Mouse (Mus musculus) midbrain, embryonic 12.5 days (tissue): Measurements from ENCODE around the gene Pet117. TPM values are rescaled to one million over a fixed set of nuclear protein-coding genes. Genes with fewer than 3 reads are reported as not detected.
A peak's percentile ranks its signal among the peaks of the same experiment; 100 is the strongest.

Experiments used
- ATAC-seq: fragments of 200-750 bp; cut with Nextera tagmentation; 2 replicates; pipeline ENCODE4 v1.8.0; 2017; ENCODE audit warnings: low read depth, moderate TSS enrichment, moderate library complexity; ENCODE audit not compliant: low FRiP score
- H3K27ac ChIP-seq: fragments of 300-500 bp; sonication (generic); replicated peaks from 2 replicates; pipeline ENCODE4 v1.5.1; 2016; ENCODE audit warnings: mild to moderate bottlenecking
- H3K27me3 ChIP-seq: fragments of 300-500 bp; sonication (generic); 2 replicates; pipeline ENCODE4 v1.6.1; 2016; ENCODE audit warnings: mild to moderate bottlenecking
- H3K36me3 ChIP-seq: fragments of 300-500 bp; sonication (generic); 2 replicates; pipeline ENCODE4 v1.6.1; 2016
- H3K4me1 ChIP-seq: fragments of 300-500 bp; sonication (generic); 2 replicates; pipeline ENCODE4 v1.6.1; 2016
- H3K4me2 ChIP-seq: fragments of 300-500 bp; sonication (generic); replicated peaks from 2 replicates; pipeline ENCODE4 v1.6.1; 2016; ENCODE audit warnings: mild to moderate bottlenecking, moderate library complexity
- H3K4me3 ChIP-seq: fragments of 300-500 bp; sonication (generic); 2 replicates; pipeline ENCODE4 v1.5.1; 2016; ENCODE audit warnings: mild to moderate bottlenecking
- H3K9ac ChIP-seq: fragments of 300-500 bp; sonication (generic); replicated peaks from 2 replicates; pipeline ENCODE4 v1.6.1; 2016; ENCODE audit warnings: mild to moderate bottlenecking, moderate library complexity
- H3K9me3 ChIP-seq: fragments of 300-500 bp; sonication (generic); 2 replicates; pipeline ENCODE4 v1.6.1; 2016; ENCODE audit warnings: mild to moderate bottlenecking
- WGBS: fragments of 180-500 bp; shearing (Covaris S2); methylation state at CpG from one replicate; pipeline ENCODE4 v1.1.7; 2016; 5-methylcytosine and 5-hydroxymethylcytosine counted together
- polyA plus RNA-seq: library from polyadenylated mRNA; unstranded; fragments of >200 nt; fragmentation: Nextera tagmentation; extraction: Ambion mirVana; gene quantifications from 2 replicates; pipeline ENCODE4 v1.2.1, GENCODE M21; 2016

The Pet117 gene
- not detected in 2 replicates for polyA plus RNA-seq

- WGBS: 6% methylated on average over 38 of the region's 38 CpGs
- Histone ChIP-seq H3K9ac (peak within 1 kb of the TSS; percentile 86), H3K36me3 (peaks cover 6% of the 10 kb centered on the region), H3K27ac (peak within 1 kb of the TSS; percentile 96), H3K27me3 (no peaks in the 10 kb centered on the region), H3K9me3 (no peaks in the 10 kb centered on the region), H3K4me1 (peaks cover 7% of the 10 kb centered on the region), H3K4me2 (peak within 1 kb of the TSS; percentile 72), H3K4me3 (peak within 1 kb of the TSS; percentile 77)
- ATAC-seq: peak; percentile 96
Measured at GRCm38 (mm10) chr2:144368400-144369019, at the start of gene Pet117, which contains the start of gene Kat14. Pet117 (plus strand) TSS chr2:144368996. Kat14 (plus strand) TSS chr2:144368983.

- Histone ChIP-seq H3K9me3 (no peaks in the 10 kb centered on the region), H3K27me3 (peaks cover 24% of the 10 kb centered on the region), H3K9ac (no peak overlapping the region), H3K4me2 (no peak overlapping the region), H3K27ac (no peak overlapping the region), H3K36me3 (no peaks in the 10 kb centered on the region), H3K4me3 (no peak overlapping the region), H3K4me1 (no peaks in the 10 kb centered on the region)
- ATAC-seq: no peak
- 79% methylated on average over 3 of the region's 3 CpGs for WGBS
Measured at GRCm38 (mm10) chr2:144324218-144324617, 44.6 kb upstream of the Pet117 start.

- peaks cover 74% of the 10 kb centered on the region for H3K27me3 ChIP-seq
- H3K9me3 ChIP-seq: no peaks in the 10 kb centered on the region
- no peak overlapping the region for H3K9ac ChIP-seq
- no peak overlapping the region for H3K27ac ChIP-seq
- ATAC-seq: no peak
- peak overlapping the region; percentile 9; the same call in 1 of the 2 replicates for H3K4me2 ChIP-seq
- peak overlapping the region; percentile 12; the same call in 1 of the 2 replicates for H3K4me3 ChIP-seq
- no peaks in the 10 kb centered on the region for H3K36me3 ChIP-seq
- WGBS: 9% methylated on average over 10 of the region's 10 CpGs
- peaks cover 27% of the 10 kb centered on the region for H3K4me1 ChIP-seq
Measured at GRCm38 (mm10) chr2:144329451-144329850, 39.3 kb upstream of the Pet117 start.

- Histone ChIP-seq H3K4me2 (peak overlapping the region; percentile 9; the same call in 1 of the 2 replicates), H3K9ac (no peak overlapping the region), H3K4me3 (peak overlapping the region; percentile 49)
Measured at GRCm38 (mm10) chr2:144329937-144330336, 38.9 kb upstream of the Pet117 start.

GRCm38 (mm10) chr2:144330352-144330959, 38.3 kb upstream of the Pet117 start:
- peaks cover 84% of the 10 kb centered on the region for H3K27me3 ChIP-seq
- H3K27ac ChIP-seq: no peak overlapping the region
- H3K4me2 ChIP-seq: peak overlapping the region; percentile 76
- peak overlapping the region; percentile 49 for H3K4me3 ChIP-seq
- peak overlapping the region; percentile 35; the same call in 1 of the 2 replicates for H3K9ac ChIP-seq
- peaks cover 27% of the 10 kb centered on the region for H3K4me1 ChIP-seq
- no peaks in the 10 kb centered on the region for H3K9me3 ChIP-seq
- no peaks in the 10 kb centered on the region for H3K36me3 ChIP-seq
- under 1% methylated on average over 31 of the region's 41 CpGs for WGBS
- ATAC-seq: 0 out of 2 replicates have a peak, but pooled peaks have one; percentile 20

More at GRCm38 (mm10) chr2:144329937-144330336, 38.9 kb upstream of the Pet117 start:
- Histone ChIP-seq H3K36me3 (no peaks in the 10 kb centered on the region), H3K27ac (no peak overlapping the region), H3K27me3 (peaks cover 79% of the 10 kb centered on the region), H3K4me1 (peaks cover 27% of the 10 kb centered on the region), H3K9me3 (no peaks in the 10 kb centered on the region)
- WGBS: under 1% methylated on average over 10 of the region's 10 CpGs
- ATAC-seq: 0 out of 2 replicates have a peak, but pooled peaks have one; percentile 32

GRCm38 (mm10) chr2:144330960-144331371, 37.8 kb upstream of the Pet117 start:
- ATAC-seq: peak; percentile 27; the same call in 1 of the 2 replicates
- peaks cover 87% of the 10 kb centered on the region for H3K27me3 ChIP-seq
- H3K27ac ChIP-seq: no peak overlapping the region
- H3K4me3 ChIP-seq: peak overlapping the region; percentile 49
- H3K9ac ChIP-seq: peak overlapping the region; percentile 35; the same call in 1 of the 2 replicates
- no peaks in the 10 kb centered on the region for H3K36me3 ChIP-seq
- no peaks in the 10 kb centered on the region for H3K9me3 ChIP-seq
- under 1% methylated on average over 46 of the region's 50 CpGs for WGBS
- peaks cover 27% of the 10 kb centered on the region for H3K4me1 ChIP-seq
- peak overlapping the region; percentile 76 for H3K4me2 ChIP-seq

- Histone ChIP-seq H3K9ac (peak within 1 kb of the TSS; percentile 35; the same call in 1 of the 2 replicates), H3K4me1 (peaks cover 27% of the 10 kb centered on the region)
- WGBS: 1% methylated on average over 58 of the region's 62 CpGs
Measured at GRCm38 (mm10) chr2:144331401-144332302, 37.1 kb upstream of the Pet117 start, which contains the start of gene Ovol2. Ovol2 (minus strand) TSS chr2:144332146.

GRCm38 (mm10) chr2:144332486-144332885, 36.3 kb upstream of the Pet117 start:
- no peak for ATAC-seq
- Histone ChIP-seq H3K36me3 (no peaks in the 10 kb centered on the region), H3K9me3 (no peaks in the 10 kb centered on the region), H3K9ac (no peak overlapping the region), H3K27me3 (peaks cover 79% of the 10 kb centered on the region), H3K4me3 (peak overlapping the region; percentile 49; the same call in 1 of the 2 replicates), H3K4me1 (peaks cover 27% of the 10 kb centered on the region), H3K27ac (no peak overlapping the region), H3K4me2 (peak overlapping the region; percentile 76)
- 7% methylated on average over 9 of the region's 9 CpGs for WGBS

More at GRCm38 (mm10) chr2:144331401-144332302, 37.1 kb upstream of the Pet117 start, which contains the start of gene Ovol2:
- Histone ChIP-seq H3K9me3 (no peaks in the 10 kb centered on the region), H3K4me2 (peak within 1 kb of the TSS; percentile 76), H3K27me3 (peaks cover 82% of the 10 kb centered on the region), H3K4me3 (peak within 1 kb of the TSS; percentile 49), H3K36me3 (no peaks in the 10 kb centered on the region), H3K27ac (no peak within 1 kb of the TSS)
- peak; percentile 48 for ATAC-seq

- Histone ChIP-seq H3K9ac (0 out of 2 replicates have a peak overlapping the region, but pooled peaks have one; percentile 20), H3K27ac (no peak overlapping the region), H3K36me3 (no peaks in the 10 kb centered on the region), H3K4me2 (peak overlapping the region; percentile 76), H3K9me3 (no peaks in the 10 kb centered on the region), H3K27me3 (peaks cover 73% of the 10 kb centered on the region), H3K4me1 (peaks cover 27% of the 10 kb centered on the region), H3K4me3 (peak overlapping the region; percentile 49)
- no peak for ATAC-seq
- 6% methylated on average over 28 of the region's 28 CpGs for WGBS
Measured at GRCm38 (mm10) chr2:144333138-144333842, 35.5 kb upstream of the Pet117 start.

- ATAC-seq: no peak
- 73% methylated on average over 3 of the region's 3 CpGs for WGBS
- Histone ChIP-seq H3K4me2 (no peak overlapping the region), H3K4me3 (no peak overlapping the region), H3K4me1 (0 out of 2 replicates have a peak, but pooled peaks cover 3% of the 10 kb centered on the region), H3K9ac (no peak overlapping the region), H3K9me3 (no peaks in the 10 kb centered on the region), H3K27me3 (peaks cover 33% of the 10 kb centered on the region), H3K27ac (no peak overlapping the region), H3K36me3 (no peaks in the 10 kb centered on the region)
Measured at GRCm38 (mm10) chr2:144337230-144337629, 31.6 kb upstream of the Pet117 start.

GRCm38 (mm10) chr2:144337701-144338100, 31.1 kb upstream of the Pet117 start:
- Histone ChIP-seq H3K36me3 (no peaks in the 10 kb centered on the region), H3K9me3 (no peaks in the 10 kb centered on the region), H3K4me3 (no peak overlapping the region), H3K4me2 (no peak overlapping the region), H3K27ac (no peak overlapping the region), H3K9ac (no peak overlapping the region), H3K27me3 (peaks cover 28% of the 10 kb centered on the region), H3K4me1 (0 out of 2 replicates have a peak, but pooled peaks cover under 1% of the 10 kb centered on the region)
- WGBS: 94% methylated on average over 6 of the region's 8 CpGs
- ATAC-seq: no peak
